Mouse (Mus musculus): ENCODE measurements around the gene Cacna2d3.

- TF ChIP-seq CTCF (IDR thresholded peaks at IDR 0.05; ENCODE audit: low read depth) (no peak), EP300 (IDR thresholded peaks at IDR 0.05; ENCODE audit: low read depth) (no peak)
Measured at GRCm38 (mm10) chr14:29060679-29061078, 661.0 kb downstream of the Cacna2d3 start.

Measured in liver, postnatal 0 days (tissue).